Mouse (Mus musculus) ovary, postnatal 36 days (tissue): ENCODE data around the gene Entpd5.

Experiments used
- DNase-seq: peaks from one replicate; pipeline ENCODE4 v3.0.0; 2022; ENCODE audit warnings: low spot score, mixed read lengths

Gene Entpd5

DNA sequence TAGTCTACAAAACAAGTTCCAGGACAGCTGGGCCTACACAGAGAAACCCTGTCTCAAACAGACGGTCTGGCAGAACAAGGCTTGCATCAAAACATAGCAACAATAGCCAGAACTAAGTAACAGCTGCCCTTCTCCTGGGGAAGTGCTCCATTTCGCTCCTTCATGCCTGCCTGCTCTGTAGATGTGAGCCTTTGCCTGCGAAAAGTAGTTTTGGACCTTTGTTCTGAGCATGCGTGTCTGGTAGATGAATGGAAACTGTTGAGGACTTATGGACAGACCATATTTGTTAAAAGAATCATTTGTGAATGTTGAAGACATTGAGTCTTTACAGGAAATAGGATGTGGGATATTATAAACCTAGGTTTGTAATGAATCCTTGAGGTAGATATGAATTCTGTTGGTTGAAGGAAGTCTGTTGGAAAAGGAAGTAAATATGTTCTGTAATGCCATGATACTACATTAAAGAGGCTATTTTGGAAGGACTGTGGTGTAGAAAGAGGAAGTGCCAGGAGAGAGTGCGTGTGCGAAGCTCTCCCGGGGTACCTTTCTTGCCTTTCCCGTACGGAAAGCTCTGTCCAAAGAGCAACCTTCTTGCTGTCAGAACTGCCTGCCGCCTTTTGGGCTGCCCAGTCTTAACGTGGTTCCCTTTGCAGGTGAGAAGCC is 71.7 kb downstream of the Entpd5 start:
- DNase-seq = no peak

DNA sequence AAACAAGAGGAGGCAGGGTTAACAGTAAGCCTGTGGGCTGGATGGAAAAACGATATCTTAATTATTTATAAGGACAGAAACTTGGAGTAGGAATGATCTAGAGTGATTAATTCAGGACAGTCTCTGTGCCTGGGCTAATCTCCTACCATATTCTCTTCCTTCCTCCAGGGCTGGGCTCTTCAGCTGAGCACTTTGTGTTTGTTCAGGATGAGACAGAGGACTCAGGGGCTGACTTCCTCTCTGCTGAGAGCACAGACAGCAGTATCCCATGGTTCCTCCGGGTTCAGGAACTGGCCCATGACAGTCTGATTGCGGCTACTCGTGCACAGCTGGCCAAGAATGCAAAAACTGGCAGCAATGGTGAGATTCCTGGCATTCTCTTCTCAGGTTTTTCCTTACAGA is 81.7 kb downstream of the Entpd5 start:
- DNase-seq = no peak
